Mouse (Mus musculus): ENCODE measurements at regions not wholly inside any gene's neighbourhood (a gene's known extent, or its start where the extent isn't known, plus 50 kb on each side); places are given as distances from the start of the nearest gene placed in this dataset.

DNA sequence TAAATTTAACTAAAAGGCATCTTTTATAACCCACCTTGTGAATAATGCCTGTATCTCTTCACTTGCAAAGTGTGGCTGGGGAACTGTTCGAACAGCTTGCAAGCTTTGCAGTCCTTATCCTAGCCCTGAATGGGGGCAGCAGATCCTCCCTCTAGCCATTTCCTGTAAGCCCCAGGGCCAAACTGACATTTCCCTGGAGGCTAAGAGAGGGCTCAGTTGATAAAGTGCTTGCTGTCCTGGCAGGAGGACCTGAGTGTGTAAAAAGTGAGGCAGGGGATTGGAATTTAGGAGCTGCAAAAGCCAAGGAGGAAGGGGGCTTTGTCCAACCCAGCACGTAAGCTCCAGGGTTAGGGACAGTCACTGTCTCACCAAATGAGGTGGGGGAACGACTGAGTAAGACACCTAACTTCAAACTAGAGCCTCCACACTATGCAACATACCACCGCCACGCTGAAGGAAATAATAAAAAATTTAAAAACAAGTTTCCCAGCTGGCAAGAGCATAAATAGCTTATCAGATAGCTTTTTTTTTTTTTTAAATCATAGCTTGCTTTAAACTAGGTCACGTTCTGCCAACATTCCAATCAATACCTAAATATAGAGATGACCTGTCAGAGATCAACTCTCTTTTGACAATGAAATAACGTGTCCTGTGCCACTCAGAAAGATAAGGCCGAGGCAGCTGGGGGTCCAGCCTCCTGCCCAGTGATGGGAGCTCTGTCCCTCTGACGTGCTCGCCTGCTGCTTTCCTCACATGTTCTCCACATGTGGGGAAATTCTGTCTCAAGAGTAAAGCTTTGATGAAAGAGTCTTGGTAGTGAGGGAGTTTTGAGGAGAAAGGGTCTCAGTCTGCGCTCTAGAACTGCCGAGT, 146.0 kb downstream of the Zfp36l1 start:
- DNase-seq, result no peak

DNA sequence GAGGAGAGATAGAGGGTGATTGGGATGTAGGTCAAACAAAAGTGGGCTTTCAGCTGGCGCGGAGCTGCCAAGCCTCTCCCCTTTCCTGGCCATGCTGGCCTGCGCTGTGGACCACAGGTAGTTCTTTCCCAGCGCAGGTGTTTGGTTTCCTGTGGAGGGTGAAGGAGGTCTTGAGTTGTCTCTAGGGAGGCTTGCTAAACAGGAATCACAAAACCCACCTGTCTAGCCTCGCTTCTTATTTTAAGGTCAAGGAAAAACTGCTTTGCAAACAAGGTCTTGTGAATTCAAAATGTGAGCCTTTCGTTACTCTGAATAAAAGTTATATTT, 146.6 kb downstream of the Zfp36l1 start:
- DNase-seq, result no peak

DNA sequence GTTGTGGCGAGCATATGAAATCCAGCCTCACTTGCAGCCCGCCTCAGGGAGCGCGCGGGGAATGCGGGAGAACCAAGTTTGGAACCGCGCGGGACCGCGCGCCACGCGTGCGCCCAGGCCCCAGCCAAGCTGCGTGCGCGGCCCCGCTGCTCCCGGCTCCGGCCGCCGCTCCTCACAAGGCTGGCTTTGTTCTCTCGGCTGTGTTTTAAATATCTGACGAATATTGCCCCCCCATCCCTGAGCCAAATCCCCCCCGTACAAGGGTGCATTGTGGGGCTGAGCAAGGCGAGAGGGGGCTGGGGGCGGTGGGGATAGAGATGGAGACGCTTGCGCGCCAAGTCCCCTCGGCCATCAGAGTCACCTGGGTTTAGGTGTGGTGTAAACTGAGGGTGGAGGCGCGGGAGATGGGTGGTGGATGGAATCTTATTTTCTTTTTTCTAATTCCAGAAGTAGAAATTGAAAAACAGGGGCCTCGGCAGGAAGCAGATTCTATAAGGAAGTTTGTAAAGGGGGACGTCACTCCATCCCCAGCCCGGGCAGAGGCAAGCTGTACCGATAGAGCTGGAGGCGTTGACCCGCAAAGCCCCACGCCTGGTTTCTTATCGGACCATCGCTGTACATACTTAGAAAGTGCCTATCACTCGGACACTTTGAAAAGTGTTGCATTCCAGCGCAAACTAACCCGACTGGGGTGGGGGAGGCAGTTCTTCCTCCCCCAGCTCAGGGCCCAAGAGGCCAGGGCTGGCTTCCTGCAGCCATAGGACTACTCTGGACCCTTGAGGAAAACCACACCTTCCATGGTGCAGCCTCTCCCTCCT, 147.1 kb downstream of the Zfp36l1 start:
- DNase-seq, result peak in 1 of 2 experiments; percentile 27

- no peak for DNase-seq
These were observed 149.3 kb downstream of the Zfp36l1 start for GRCm38 (mm10) chr12:79963443-79964025.

DNA sequence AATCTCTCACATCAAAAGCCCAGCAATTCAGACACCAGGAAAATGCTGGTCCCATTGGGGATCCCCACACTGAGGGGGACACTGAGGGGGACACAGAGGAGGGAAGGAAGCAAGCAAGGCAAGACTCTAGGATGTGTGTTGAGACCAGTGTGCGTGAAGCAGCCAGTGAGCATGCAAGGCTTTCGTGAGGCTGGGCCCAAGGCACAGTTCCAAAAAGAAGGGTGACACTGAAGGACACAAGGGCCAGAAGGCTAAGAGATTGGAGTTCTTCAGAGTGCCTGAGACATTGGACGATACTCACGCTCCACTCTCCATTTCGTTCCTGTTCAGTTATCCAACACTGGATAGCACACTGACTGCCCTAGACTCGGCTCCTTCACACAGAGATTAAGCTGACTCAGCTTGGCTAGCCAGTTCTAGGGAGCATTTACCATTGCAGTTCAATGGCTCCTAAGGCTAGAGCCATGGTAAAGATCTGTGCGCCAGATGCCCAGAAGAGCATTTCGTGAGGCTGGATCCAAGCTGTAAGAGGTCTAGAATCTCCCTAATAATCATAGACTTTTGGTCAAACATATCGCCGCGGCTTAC, 150.1 kb downstream of the Zfp36l1 start:
- DNase-seq, result no peak

DNA sequence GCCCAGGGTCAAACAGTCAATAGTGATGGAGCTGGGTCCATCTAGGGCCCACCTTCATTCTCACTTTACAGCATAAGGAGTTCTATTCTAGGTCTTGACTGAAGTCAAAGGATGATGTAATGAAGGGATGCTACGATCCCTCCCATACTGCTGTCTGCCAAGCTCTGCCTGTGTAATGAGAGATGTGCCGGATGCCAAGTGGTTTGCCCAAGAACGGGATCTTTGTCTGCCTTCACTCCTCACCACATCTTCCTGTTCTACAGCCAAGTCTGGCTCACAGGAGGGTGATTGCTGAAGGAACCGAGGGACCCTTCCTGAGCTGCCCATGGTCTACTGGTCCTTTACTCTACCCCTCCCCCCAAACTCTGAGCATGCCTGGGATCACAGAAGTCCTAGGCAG, 150.9 kb downstream of the Zfp36l1 start:
- DNase-seq, result no peak

DNA sequence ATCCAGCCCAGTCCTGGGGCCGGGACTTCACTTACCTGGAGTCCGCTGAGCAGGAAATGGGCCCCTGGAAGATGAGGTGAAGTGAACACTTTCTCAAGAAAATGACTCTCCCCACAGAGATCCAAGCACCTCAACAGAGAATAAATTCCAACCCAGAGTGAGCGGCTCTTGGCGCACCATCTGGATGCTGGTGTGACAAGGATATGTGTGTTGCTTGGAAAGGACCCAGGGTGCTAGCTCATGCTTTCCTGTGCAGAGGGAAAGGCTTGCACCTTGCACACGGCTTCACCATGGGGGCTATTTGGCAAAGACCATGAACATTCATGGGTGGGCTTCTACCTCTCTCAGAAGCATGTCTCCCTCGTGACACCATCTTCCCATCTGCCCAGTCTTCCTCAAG, 151.7 kb downstream of the Zfp36l1 start:
- DNase-seq, result no peak

DNA sequence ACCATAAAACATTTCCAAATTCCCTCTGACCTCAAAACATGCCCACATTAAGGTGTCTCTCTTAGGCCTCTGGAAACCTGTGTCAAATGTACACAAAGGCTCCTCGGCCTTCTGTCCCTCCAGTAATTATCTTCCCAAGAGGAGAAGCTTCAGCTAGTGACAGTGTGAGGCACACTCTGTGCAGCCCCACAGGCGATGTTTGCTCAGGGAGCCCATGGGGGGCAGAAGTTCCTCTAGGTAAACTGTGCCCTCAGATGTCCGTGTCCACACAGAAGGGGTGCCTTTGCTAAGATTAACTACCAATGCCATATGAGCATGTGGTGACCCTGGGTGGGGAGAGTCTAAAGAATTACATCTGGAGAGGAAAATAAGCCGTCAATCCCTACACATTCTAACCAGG, 152.4 kb downstream of the Zfp36l1 start:
- DNase-seq, result no peak

- no peak for DNase-seq
These were observed 153.1 kb downstream of the Zfp36l1 start for GRCm38 (mm10) chr12:79959540-79960305.

GRCm38 (mm10) chr12:79957211-79957610, 155.6 kb downstream of the Zfp36l1 start:
- DNase-seq, result no peak

DNA sequence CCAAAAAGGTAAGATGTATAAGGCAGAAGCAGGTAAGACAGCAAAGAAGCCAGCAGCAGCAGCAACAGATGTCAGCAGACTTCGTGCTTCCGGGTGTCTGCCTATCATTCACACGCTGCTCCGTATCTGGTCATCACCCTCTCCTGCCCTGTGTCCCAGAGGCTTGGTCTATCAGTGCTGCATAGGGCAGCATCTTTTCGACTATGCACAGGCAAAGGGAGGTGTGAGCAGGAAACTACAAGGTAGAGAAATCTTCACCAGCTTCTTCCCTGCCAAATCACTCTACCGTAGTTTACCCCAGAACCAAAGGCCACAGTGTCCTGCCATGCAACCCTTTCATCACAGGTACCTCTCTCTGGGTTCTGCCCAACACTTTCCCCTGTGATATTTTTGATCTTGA, 156.5 kb downstream of the Zfp36l1 start:
- no peak for DNase-seq

GRCm38 (mm10) chr12:79955501-79955900, 157.3 kb downstream of the Zfp36l1 start:
- DNase-seq, result no peak

DNA sequence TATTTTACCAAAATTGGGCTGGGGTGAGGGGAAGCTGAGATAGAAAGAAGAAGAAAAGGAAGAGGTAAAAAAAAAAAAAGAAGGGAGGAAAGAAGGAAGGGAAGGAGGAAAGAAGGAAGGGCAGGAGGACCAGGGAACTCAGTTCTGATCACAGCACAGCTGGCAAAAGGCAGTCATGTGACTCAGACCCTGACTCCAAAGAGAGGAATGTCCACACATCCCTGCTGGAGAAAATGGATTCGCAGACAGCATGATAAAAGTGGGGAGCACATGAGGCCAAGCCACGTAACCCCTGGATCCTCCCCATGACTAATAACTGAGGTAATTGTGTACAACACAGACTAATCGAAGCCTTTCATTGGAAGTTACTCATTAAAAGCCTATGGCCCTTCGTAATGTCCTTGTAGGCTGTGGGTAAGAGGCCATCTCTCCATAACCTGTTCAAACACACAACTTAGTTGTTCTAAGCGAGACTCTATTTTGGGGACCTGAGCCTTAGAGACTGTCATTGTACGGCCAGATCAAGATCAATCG, 162.2 kb downstream of the Zfp36l1 start:
- no peak for DNase-seq

DNA sequence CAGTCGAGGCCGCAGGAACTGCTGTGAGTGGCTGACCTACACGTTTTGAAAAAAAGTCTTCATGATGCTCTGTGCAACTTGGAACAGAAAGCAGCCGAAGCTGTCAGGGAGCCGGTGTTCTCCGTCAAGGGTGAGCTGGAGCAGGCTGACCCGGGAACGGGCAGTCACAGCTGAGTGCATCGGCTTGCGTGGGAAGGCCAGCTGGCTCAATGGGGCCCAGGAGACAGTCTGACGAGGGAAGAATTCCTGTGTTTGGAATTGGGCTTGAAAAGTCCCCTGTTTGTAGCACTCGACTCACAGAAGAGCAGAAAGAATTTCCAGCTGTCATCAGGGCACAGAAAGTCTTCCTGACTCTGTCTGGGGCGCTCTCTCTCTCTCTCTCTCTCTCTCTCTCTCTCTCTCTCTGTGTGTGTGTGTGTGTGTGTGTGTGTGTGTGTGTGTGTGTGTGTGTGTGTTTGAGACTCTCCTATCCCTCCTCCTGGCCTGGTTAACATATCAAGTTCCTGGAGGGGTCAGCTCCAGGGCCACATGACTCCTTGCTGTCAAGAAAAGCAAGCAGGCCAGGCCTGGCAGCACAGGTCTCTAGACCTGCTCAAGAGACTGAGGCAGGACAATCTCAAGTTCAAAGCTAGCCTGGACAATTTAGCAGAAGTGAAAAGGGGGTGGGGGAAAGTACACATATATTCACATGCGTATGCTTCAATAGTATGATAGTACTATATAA, 163.6 kb downstream of the Zfp36l1 start:
- DNase-seq, result no peak

GRCm38 (mm10) chr12:79947574-79947973, 165.2 kb downstream of the Zfp36l1 start:
- DNase-seq, result no peak

DNA sequence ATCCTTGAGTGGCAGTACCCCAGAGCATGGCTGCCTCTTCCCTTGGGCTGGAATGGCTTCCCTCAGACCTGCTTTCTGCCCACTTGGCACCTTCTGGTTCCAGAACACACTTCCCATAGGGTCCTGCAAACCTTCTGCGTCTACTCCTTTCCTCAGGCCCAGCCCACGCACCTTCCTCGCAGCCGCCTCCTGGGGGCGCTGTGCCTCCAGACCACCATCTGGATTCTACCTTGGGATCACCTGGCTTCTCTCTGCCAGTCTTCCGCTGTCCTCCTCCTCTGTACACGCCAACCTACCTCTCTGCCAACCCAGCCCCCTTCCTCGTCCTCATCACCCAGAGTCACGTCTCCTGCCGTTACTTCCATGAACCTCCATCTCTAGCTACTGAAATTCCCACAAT, 166.0 kb downstream of the Zfp36l1 start:
- peak in 1 of 2 experiments; percentile 34 for DNase-seq

DNA sequence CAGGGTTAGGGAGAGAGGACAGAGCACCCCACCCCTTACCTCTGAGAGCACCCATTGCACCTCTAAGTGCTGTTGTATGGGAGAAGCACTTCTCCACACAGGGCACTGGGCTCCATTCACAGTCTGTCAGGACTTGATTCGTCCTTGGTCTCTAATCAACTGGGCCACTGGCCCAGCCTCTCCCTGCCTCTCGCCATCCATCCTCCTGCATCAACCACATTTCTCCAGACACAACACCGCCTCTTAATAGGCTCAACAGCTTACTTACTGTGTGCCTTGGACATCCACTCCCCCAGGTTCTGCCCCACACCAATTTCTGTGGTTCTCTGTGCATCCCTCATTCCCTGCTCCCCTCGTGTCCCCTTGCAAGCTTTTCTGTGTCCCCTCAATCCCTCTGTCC, 166.9 kb downstream of the Zfp36l1 start:
- no peak for DNase-seq

GRCm38 (mm10) chr12:79944714-79945493, 167.9 kb downstream of the Zfp36l1 start:
- no peak for DNase-seq

GRCm38 (mm10) chr12:79944090-79944489, 168.7 kb downstream of the Zfp36l1 start:
- no peak for DNase-seq

DNA sequence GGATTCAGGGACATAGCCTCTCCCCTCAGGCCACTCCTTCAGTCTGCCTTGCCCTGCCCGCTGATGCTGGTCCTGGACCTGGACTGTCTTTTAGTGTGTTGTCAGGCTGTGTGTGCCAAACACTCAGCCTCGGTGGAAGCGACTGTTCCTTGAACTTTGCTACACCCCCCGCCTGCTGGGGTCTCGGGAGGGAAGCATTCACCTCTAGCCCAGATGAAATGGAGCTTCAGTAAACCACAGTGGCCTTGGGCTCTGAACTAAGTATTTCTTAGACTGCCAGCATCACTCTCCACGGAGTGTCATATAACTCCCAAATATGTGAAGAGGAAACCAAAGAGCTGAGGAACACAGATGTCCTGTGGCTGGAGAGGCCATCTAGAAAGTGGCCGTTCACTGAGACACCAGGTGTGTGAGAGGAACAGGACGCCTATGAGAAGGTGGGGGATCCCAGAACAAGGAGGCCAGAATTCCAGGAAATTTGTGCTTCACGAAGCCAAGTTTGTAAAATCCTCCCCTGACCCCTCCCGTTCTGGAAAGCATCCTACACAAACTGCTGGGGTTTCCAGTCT, 170.2 kb downstream of the Zfp36l1 start:
- no peak for DNase-seq

All from spleen, adult 18-20 months (tissue).